Mouse (Mus musculus): ENCODE measurements at regions not wholly inside any gene's neighbourhood (a gene's known extent, or its start where the extent isn't known, plus 50 kb on each side); places are given as distances from the start of the nearest gene placed in this dataset.

GRCm38 (mm10) chr12:13825899-13826298 is 326.0 kb downstream of the Fam84a start:
- no peak for DNase-seq (ENCODE audit: low spot score in 2 of 2)

- DNase-seq (ENCODE audit: low spot score in 2 of 2), result no peak
These were observed 336.4 kb downstream of the Fam84a start for GRCm38 (mm10) chr12:13815500-13815899.

- DNase-seq (ENCODE audit: low spot score in 2 of 2), result no peak
These were observed 341.7 kb downstream of the Fam84a start for GRCm38 (mm10) chr12:13810155-13810515.

- no peak for DNase-seq (ENCODE audit: low spot score in 2 of 2)
These were observed 342.3 kb downstream of the Fam84a start for GRCm38 (mm10) chr12:13809291-13810154.

GRCm38 (mm10) chr12:13779752-13780151 is 372.1 kb downstream of the Fam84a start:
- DNase-seq (ENCODE audit: low spot score in 2 of 2), result no peak

- DNase-seq (ENCODE audit: low spot score in 2 of 2), result no peak
These were observed 375.2 kb downstream of the Fam84a start for GRCm38 (mm10) chr12:13776687-13777086.

- no peak for DNase-seq (ENCODE audit: low spot score in 2 of 2)
These were observed 382.2 kb downstream of the Fam84a start for GRCm38 (mm10) chr12:13769696-13770095.

- DNase-seq (ENCODE audit: low spot score in 2 of 2), result no peak
These were observed 382.7 kb downstream of the Fam84a start for GRCm38 (mm10) chr12:13769156-13769555.

GRCm38 (mm10) chr12:13766486-13766885 is 385.4 kb downstream of the Fam84a start:
- DNase-seq (ENCODE audit: low spot score in 2 of 2), result no peak

- DNase-seq (ENCODE audit: low spot score in 2 of 2), result no peak
These were observed 398.0 kb downstream of the Fam84a start for GRCm38 (mm10) chr12:13753878-13754277.

- DNase-seq (ENCODE audit: low spot score in 2 of 2), result no peak
These were observed 407.4 kb downstream of the Fam84a start for GRCm38 (mm10) chr12:13744323-13744931.

- no peak for DNase-seq (ENCODE audit: low spot score in 2 of 2)
These were observed 421.8 kb downstream of the Fam84a start for GRCm38 (mm10) chr12:13729901-13730637.

- DNase-seq (ENCODE audit: low spot score in 2 of 2), result no peak
These were observed 422.9 kb downstream of the Fam84a start for GRCm38 (mm10) chr12:13728986-13729385.

- DNase-seq (ENCODE audit: low spot score in 2 of 2), result no peak
These were observed 427.3 kb downstream of the Fam84a start for GRCm38 (mm10) chr12:13724511-13724910.

- no peak for DNase-seq (ENCODE audit: low spot score in 2 of 2)
These were observed 440.9 kb downstream of the Nbas start for GRCm38 (mm10) chr12:13709806-13710205.

- no peak for DNase-seq (ENCODE audit: low spot score in 2 of 2)
These were observed 438.8 kb downstream of the Nbas start for GRCm38 (mm10) chr12:13707747-13708146.

- DNase-seq (ENCODE audit: low spot score in 2 of 2), result no peak
These were observed 437.6 kb downstream of the Nbas start for GRCm38 (mm10) chr12:13706510-13706909.

- no peak for DNase-seq (ENCODE audit: low spot score in 2 of 2)
These were observed 434.7 kb downstream of the Nbas start for GRCm38 (mm10) chr12:13703604-13704003.

- no peak for DNase-seq (ENCODE audit: low spot score in 2 of 2)
These were observed 430.9 kb downstream of the Nbas start for GRCm38 (mm10) chr12:13699858-13700257.

- DNase-seq (ENCODE audit: low spot score in 2 of 2), result no peak
These were observed 429.9 kb downstream of the Nbas start for GRCm38 (mm10) chr12:13698834-13699233.

- no peak for DNase-seq (ENCODE audit: low spot score in 2 of 2)
These were observed 422.6 kb downstream of the Nbas start for GRCm38 (mm10) chr12:13691394-13692165.

- DNase-seq (ENCODE audit: low spot score in 2 of 2), result no peak
These were observed 408.3 kb downstream of the Nbas start for GRCm38 (mm10) chr12:13677266-13677665.

Measured in frontal cortex, postnatal 10 days (tissue).